Mouse (Mus musculus) C2C12 (cell line): ENCODE data around the gene Ptk7. TPM values are rescaled to one million over a fixed set of nuclear protein-coding genes. Genes with fewer than 3 reads are reported as not detected.

Experiments used
- H3K27me3 ChIP-seq: one replicate; pipeline ENCODE4 v1.6.1; 2011; ENCODE audit not compliant: control insufficient read depth, insufficient read depth, insufficient read length
- H3K36me3 ChIP-seq: one replicate; pipeline ENCODE4 v1.6.1; 2011; ENCODE audit not compliant: control insufficient read depth, insufficient read depth
- H3K4me3 ChIP-seq: one replicate; pipeline ENCODE4 v1.5.1; 2011; ENCODE audit warnings: mild to moderate bottlenecking, control low read depth; ENCODE audit not compliant: poor library complexity, insufficient read depth, severe bottlenecking
- H3K79me2 ChIP-seq: one replicate; pipeline ENCODE4 v1.6.1; 2011; ENCODE audit not compliant: control insufficient read depth, insufficient read depth
- H3K79me3 ChIP-seq: one replicate; pipeline ENCODE4 v1.6.1; 2011; ENCODE audit warnings: low read depth, control low read depth
- H3ac ChIP-seq: one replicate; pipeline ENCODE3; 2011; ENCODE audit warnings: low read depth; ENCODE audit not compliant: control insufficient read depth, insufficient read length
- CEBPB ChIP-seq: IDR thresholded peaks from one replicate; pipeline ENCODE4 v1.6.1; 2011; ENCODE audit warnings: low read depth, mild to moderate bottlenecking, control low read depth, moderate library complexity
- CTCF ChIP-seq: IDR thresholded peaks from one replicate; pipeline ENCODE4 v1.5.1; 2011; ENCODE audit not compliant: control insufficient read depth, insufficient read depth, insufficient read length
- FOSL1 ChIP-seq: IDR thresholded peaks from one replicate; pipeline ENCODE4 v1.8.0; 2011; ENCODE audit warnings: mild to moderate bottlenecking, low read length; ENCODE audit not compliant: poor library complexity, insufficient read depth, severe bottlenecking
- MAX ChIP-seq: IDR thresholded peaks from one replicate; pipeline ENCODE4 v1.6.1; 2011; ENCODE audit warnings: mild to moderate bottlenecking, control low read depth
- MYOD1 ChIP-seq: IDR thresholded peaks from one replicate; pipeline ENCODE4 v1.6.1; 2011; ENCODE audit warnings: low read depth; ENCODE audit not compliant: control insufficient read depth, insufficient read length
- MYOG ChIP-seq: IDR thresholded peaks from one replicate; pipeline ENCODE4 v1.6.1; 2011; ENCODE audit not compliant: control insufficient read depth, insufficient read length; ENCODE audit errors: extremely low read depth
- USF1 ChIP-seq: IDR thresholded peaks from one replicate; pipeline ENCODE4 v1.6.1; 2011; ENCODE audit warnings: low read depth, mild to moderate bottlenecking, control low read depth, moderate library complexity
- polyA plus RNA-seq: library from polyadenylated mRNA; unstranded; fragments of >200 nt; fragmentation: generic; extraction: Trizol; gene quantifications from one replicate; pipeline ENCODE4 v1.2.1, GENCODE M21; 2012; ENCODE audit warnings: missing spikeins

Ptk7 gene
- polyA plus RNA-seq, 1 experiment = 26.1 TPM

DNA sequence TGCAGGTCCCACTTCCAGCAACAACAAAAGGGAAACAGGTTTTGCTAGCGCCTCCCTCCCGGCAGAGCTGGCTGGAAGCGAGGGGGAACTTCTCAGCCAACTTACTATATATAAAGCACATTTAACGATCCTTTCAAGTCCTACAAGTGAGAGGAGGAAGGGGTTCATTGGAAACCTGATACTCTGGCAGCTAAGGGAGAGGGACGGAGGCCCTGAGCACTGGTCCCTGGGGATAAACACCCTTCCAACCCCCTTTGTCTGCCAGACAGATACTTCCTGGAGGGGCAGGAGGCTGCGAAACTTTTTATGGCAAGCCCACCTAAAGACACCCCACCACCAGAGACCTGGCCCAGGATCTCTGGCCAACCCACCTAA, 10.9 kb downstream of the Ptk7 start:
- H3K27me3 ChIP-seq = no peaks in the 10 kb centered on the region
- H3K4me3 ChIP-seq = no peak overlapping the region
- H3ac ChIP-seq = no peak overlapping the region
- H3K36me3 ChIP-seq = no peaks in the 10 kb centered on the region
- H3K79me3 ChIP-seq = no peaks in the 10 kb centered on the region
- TF ChIP-seq CTCF = no peak
- no peak for TF ChIP-seq USF1
- no peak for TF ChIP-seq CEBPB
- no peak for TF ChIP-seq MAX
- no peak for TF ChIP-seq MYOG
- no peak for TF ChIP-seq MYOD1
- no peak for TF ChIP-seq FOSL1
- no peaks in the 10 kb centered on the region for H3K79me2 ChIP-seq

- Histone ChIP-seq H3K27me3 (no peaks in the 10 kb centered on the region), H3K79me3 (no peaks in the 10 kb centered on the region), H3ac (no peak overlapping the region), H3K79me2 (no peaks in the 10 kb centered on the region), H3K36me3 (no peaks in the 10 kb centered on the region), H3K4me3 (no peak overlapping the region)
- TF ChIP-seq CEBPB (no peak), USF1 (no peak), MYOG (no peak), MYOD1 (no peak), CTCF (no peak), MAX (no peak), FOSL1 (no peak)
These were observed 11.5 kb downstream of the Ptk7 start for GRCm38 (mm10) chr17:46617799-46618198.

DNA sequence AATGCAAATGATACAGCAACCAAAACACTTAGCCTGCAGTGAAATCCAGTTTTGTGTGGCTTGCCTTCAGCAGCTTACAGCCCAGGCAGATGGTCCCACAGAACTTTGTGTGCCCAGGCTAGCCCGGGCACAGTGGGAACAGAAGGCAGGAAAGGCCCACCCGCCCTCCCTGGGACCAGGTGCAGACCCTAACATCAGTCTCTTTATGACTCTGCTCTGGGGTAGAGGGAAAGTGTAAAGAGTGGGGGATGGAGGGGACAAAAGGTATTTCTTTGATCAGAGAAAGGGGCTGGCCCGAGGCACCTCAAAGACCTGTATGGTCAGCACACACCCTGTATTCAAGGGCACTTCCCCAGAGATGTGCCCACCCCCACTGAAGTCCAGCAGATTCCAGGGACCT, 16.1 kb downstream of the Ptk7 start:
- TF ChIP-seq CEBPB (no peak), MAX (no peak), CTCF (no peak), FOSL1 (no peak), USF1 (no peak), MYOD1 (no peak), MYOG (no peak)
- no peak overlapping the region for H3K4me3 ChIP-seq
- H3K36me3 ChIP-seq = no peaks in the 10 kb centered on the region
- H3ac ChIP-seq = no peak overlapping the region
- no peaks in the 10 kb centered on the region for H3K79me2 ChIP-seq
- H3K79me3 ChIP-seq = no peaks in the 10 kb centered on the region
- H3K27me3 ChIP-seq = no peaks in the 10 kb centered on the region

- Histone ChIP-seq H3K36me3 (no peaks in the 10 kb centered on the region), H3ac (no peak overlapping the region), H3K79me3 (no peaks in the 10 kb centered on the region), H3K79me2 (no peaks in the 10 kb centered on the region), H3K4me3 (no peak overlapping the region), H3K27me3 (no peaks in the 10 kb centered on the region)
- TF ChIP-seq MYOD1 (no peak), CTCF (no peak), MAX (no peak), CEBPB (no peak), USF1 (no peak), FOSL1 (no peak), MYOG (no peak)
These were observed 16.5 kb downstream of the Ptk7 start for GRCm38 (mm10) chr17:46612820-46613219.

DNA sequence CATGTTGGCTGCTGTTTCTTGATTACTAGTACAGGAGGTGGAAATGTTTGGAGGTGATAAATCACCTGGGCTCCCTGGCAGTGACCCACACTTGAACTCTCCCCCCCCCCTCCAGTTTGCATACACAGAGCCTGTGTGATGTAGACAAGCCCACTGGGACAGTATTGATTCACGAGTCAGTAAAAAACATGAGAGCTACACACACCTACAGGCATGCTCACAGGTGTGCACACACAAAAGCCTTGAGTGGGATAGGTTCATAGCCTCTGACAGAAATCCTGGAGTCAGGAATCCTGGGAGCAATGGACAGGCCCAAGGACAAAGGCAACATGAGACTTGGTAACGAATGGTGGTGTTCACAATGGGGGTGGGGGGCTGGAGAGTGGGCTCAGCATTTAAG, 17.1 kb downstream of the Ptk7 start:
- no peaks in the 10 kb centered on the region for H3K79me2 ChIP-seq
- H3ac ChIP-seq = no peak overlapping the region
- no peaks in the 10 kb centered on the region for H3K36me3 ChIP-seq
- no peaks in the 10 kb centered on the region for H3K79me3 ChIP-seq
- H3K27me3 ChIP-seq = no peaks in the 10 kb centered on the region
- TF ChIP-seq CTCF (no peak), USF1 (no peak), MYOD1 (no peak), FOSL1 (no peak), MAX (no peak), CEBPB (no peak), MYOG (no peak)
- no peak overlapping the region for H3K4me3 ChIP-seq

DNA sequence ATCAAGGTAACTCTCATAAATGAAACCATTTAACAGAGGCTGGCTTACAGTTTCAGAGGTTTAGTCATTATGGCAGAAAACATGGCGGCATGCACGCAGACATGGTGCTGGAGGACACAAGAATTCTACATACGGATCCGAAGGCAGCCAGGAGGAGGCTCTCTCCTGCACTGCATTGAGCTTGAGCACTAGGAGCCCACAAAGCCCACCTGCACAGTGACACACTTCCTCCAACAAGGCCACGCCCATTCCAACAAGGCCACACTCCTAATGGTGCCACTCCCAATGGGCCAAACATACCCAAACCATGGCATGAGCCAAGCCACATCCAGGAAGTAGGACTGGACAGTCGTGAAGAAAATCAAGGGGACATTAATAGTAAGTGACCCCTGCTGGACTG, 18.0 kb downstream of the Ptk7 start:
- Histone ChIP-seq H3K36me3 (no peaks in the 10 kb centered on the region), H3K4me3 (no peak overlapping the region), H3K79me3 (no peaks in the 10 kb centered on the region), H3K79me2 (no peaks in the 10 kb centered on the region), H3K27me3 (no peaks in the 10 kb centered on the region), H3ac (no peak overlapping the region)
- TF ChIP-seq USF1 (no peak), MYOG (no peak), MYOD1 (no peak), MAX (no peak), CEBPB (no peak), CTCF (no peak), FOSL1 (no peak)
